Mouse (Mus musculus) limb, embryonic 15.5 days (tissue): ENCODE results near the gene Pcbp1. TPM values are rescaled to one million over a fixed set of nuclear protein-coding genes. Genes with fewer than 3 reads are reported as not detected.
A peak's percentile ranks its signal among the peaks of the same experiment; 100 is the strongest.
"Not testable (repeated sequence)": the region's sequence is repeated elsewhere in the genome, so short reads cannot be mapped to it uniquely, and the experiment has no call there.

Source experiments
- ATAC-seq: fragments of 200-750 bp; cut with Nextera tagmentation; 2 replicates; pipeline ENCODE4 v1.8.0; 2017; ENCODE audit warnings: low read depth, moderate TSS enrichment; ENCODE audit not compliant: insufficient number of reproducible peaks, low FRiP score, low TSS enrichment
- H3K27ac ChIP-seq: fragments of 300-500 bp; sonication (generic); 2 replicates; pipeline ENCODE4 v1.5.1; 2015; ENCODE audit warnings: moderate library complexity, mild to moderate bottlenecking, inconsistent platforms
- H3K27me3 ChIP-seq: fragments of 300-500 bp; sonication (generic); 2 replicates; pipeline ENCODE4 v1.6.1; 2015; ENCODE audit warnings: inconsistent platforms
- H3K36me3 ChIP-seq: fragments of 300-500 bp; sonication (generic); 2 replicates; pipeline ENCODE4 v1.6.1; 2015; ENCODE audit warnings: inconsistent platforms
- H3K4me1 ChIP-seq: fragments of 300-500 bp; sonication (generic); 2 replicates; pipeline ENCODE4 v1.6.1; 2015; ENCODE audit warnings: inconsistent platforms
- H3K4me2 ChIP-seq: fragments of 300-500 bp; sonication (generic); 2 replicates; pipeline ENCODE4 v1.6.1; 2015; ENCODE audit warnings: mild to moderate bottlenecking, inconsistent platforms
- H3K4me3 ChIP-seq: fragments of 300-500 bp; sonication (generic); 2 replicates; pipeline ENCODE4 v1.5.1; 2015; ENCODE audit warnings: mild to moderate bottlenecking, inconsistent platforms
- H3K9ac ChIP-seq: fragments of 300-500 bp; sonication (generic); 2 replicates; pipeline ENCODE4 v1.6.1; 2015; ENCODE audit warnings: inconsistent platforms
- H3K9me3 ChIP-seq: fragments of 300-500 bp; sonication (generic); 2 replicates; pipeline ENCODE4 v1.6.1; 2016; ENCODE audit warnings: inconsistent platforms
- WGBS: fragments of 180-500 bp; shearing (Covaris S2); methylation state at CpG from one replicate; pipeline ENCODE4 v1.1.7; 2015; 5-methylcytosine and 5-hydroxymethylcytosine counted together
- polyA plus RNA-seq: library from polyadenylated mRNA; unstranded; fragments of >200 nt; fragmentation: Nextera tagmentation; extraction: Ambion mirVana; gene quantifications from 2 replicates; pipeline ENCODE4 v1.2.1, GENCODE M21; 2015

The Pcbp1 gene
- polyA plus RNA-seq, 1 experiment from 2014 or later, result 462 TPM

- no peaks in the 10 kb centered on the region for H3K27me3 ChIP-seq
- H3K27ac ChIP-seq, result no peak overlapping the region
- H3K9ac ChIP-seq, result no peak overlapping the region
- H3K36me3 ChIP-seq, result no peaks in the 10 kb centered on the region
- 70% methylated on average over 5 of the region's 5 CpGs for WGBS
- no peak overlapping the region for H3K4me3 ChIP-seq
- H3K4me1 ChIP-seq, result peaks cover 29% of the 10 kb centered on the region; the same call in 1 of the 2 replicates
- H3K9me3 ChIP-seq, result no peaks in the 10 kb centered on the region
- no peak overlapping the region for H3K4me2 ChIP-seq
- no peak for ATAC-seq
Measured at GRCm38 (mm10) chr6:86499571-86500109, 26.5 kb downstream of the Pcbp1 start.

- no peaks in the 10 kb centered on the region for H3K9me3 ChIP-seq
- peaks cover 34% of the 10 kb centered on the region; the same call in 1 of the 2 replicates for H3K4me1 ChIP-seq
- peak overlapping the region; percentile 43 for H3K4me2 ChIP-seq
- H3K9ac ChIP-seq, result no peak overlapping the region
- ATAC-seq, result no peak
- H3K4me3 ChIP-seq, result peak overlapping the region; percentile 31
- H3K27me3 ChIP-seq, result no peaks in the 10 kb centered on the region
- H3K36me3 ChIP-seq, result no peaks in the 10 kb centered on the region
- peak overlapping the region; percentile 74; the same call in 1 of the 2 replicates for H3K27ac ChIP-seq
- 66% methylated on average over 11 of the region's 11 CpGs for WGBS
Measured at GRCm38 (mm10) chr6:86497942-86498732, 28.0 kb downstream of the Pcbp1 start.

GRCm38 (mm10) chr6:86497071-86497815 is 28.9 kb downstream of the Pcbp1 start:
- Histone ChIP-seq H3K9me3 (no peaks in the 10 kb centered on the region), H3K27ac (peak overlapping the region; percentile 74), H3K4me1 (peaks cover 34% of the 10 kb centered on the region; the same call in 1 of the 2 replicates), H3K4me3 (peak overlapping the region; percentile 31), H3K36me3 (no peaks in the 10 kb centered on the region), H3K4me2 (peak overlapping the region; percentile 43), H3K9ac (no peak overlapping the region), H3K27me3 (no peaks in the 10 kb centered on the region)
- ATAC-seq, result no peak; the same call in 1 of the 2 replicates
- WGBS, result 17% methylated on average over 13 of the region's 13 CpGs

- WGBS, result 61% methylated on average over 5 of the region's 5 CpGs
- Histone ChIP-seq H3K9ac (no peak overlapping the region), H3K4me3 (no peak overlapping the region), H3K9me3 (no peaks in the 10 kb centered on the region), H3K4me1 (peaks cover 34% of the 10 kb centered on the region; the same call in 1 of the 2 replicates), H3K4me2 (no peak overlapping the region), H3K27ac (peak overlapping the region; percentile 74), H3K36me3 (no peaks in the 10 kb centered on the region), H3K27me3 (no peaks in the 10 kb centered on the region)
- ATAC-seq, result no peak
Measured at GRCm38 (mm10) chr6:86496585-86496984, 29.5 kb downstream of the Pcbp1 start.

GRCm38 (mm10) chr6:86496127-86496526 is 30.0 kb downstream of the Pcbp1 start:
- no peak for ATAC-seq
- Histone ChIP-seq H3K27me3 (no peaks in the 10 kb centered on the region), H3K9me3 (no peaks in the 10 kb centered on the region), H3K4me3 (no peak overlapping the region), H3K27ac (peak overlapping the region; percentile 74; the same call in 1 of the 2 replicates), H3K36me3 (no peaks in the 10 kb centered on the region), H3K4me1 (peaks cover 34% of the 10 kb centered on the region; the same call in 1 of the 2 replicates), H3K9ac (no peak overlapping the region), H3K4me2 (no peak overlapping the region)
- WGBS, result 54% methylated on average over 8 of the region's 8 CpGs

- Histone ChIP-seq H3K9me3 (no peaks in the 10 kb centered on the region), H3K27ac (peak overlapping the region; percentile 43; the same call in 1 of the 2 replicates), H3K27me3 (no peaks in the 10 kb centered on the region), H3K4me1 (peaks cover 34% of the 10 kb centered on the region; the same call in 1 of the 2 replicates), H3K36me3 (no peaks in the 10 kb centered on the region), H3K9ac (no peak overlapping the region), H3K4me3 (no peak overlapping the region), H3K4me2 (no peak overlapping the region)
- 59% methylated on average over 3 of the region's 3 CpGs for WGBS
- no peak for ATAC-seq
Measured at GRCm38 (mm10) chr6:86495661-86496060, 30.5 kb downstream of the Pcbp1 start.

GRCm38 (mm10) chr6:86494767-86495166 is 31.4 kb downstream of the Pcbp1 start:
- no peaks in the 10 kb centered on the region for H3K9me3 ChIP-seq
- no peak overlapping the region for H3K4me3 ChIP-seq
- no peak for ATAC-seq
- peaks cover 34% of the 10 kb centered on the region; the same call in 1 of the 2 replicates for H3K4me1 ChIP-seq
- no peaks in the 10 kb centered on the region for H3K36me3 ChIP-seq
- H3K9ac ChIP-seq, result no peak overlapping the region
- no peak overlapping the region for H3K4me2 ChIP-seq
- 92% methylated on average over 7 of the region's 7 CpGs for WGBS
- H3K27me3 ChIP-seq, result no peaks in the 10 kb centered on the region
- H3K27ac ChIP-seq, result no peak overlapping the region

GRCm38 (mm10) chr6:86493469-86494263 is 32.5 kb downstream of the Pcbp1 start:
- Histone ChIP-seq H3K4me3 (no peak overlapping the region), H3K9ac (no peak overlapping the region), H3K27me3 (no peaks in the 10 kb centered on the region), H3K4me2 (no peak overlapping the region), H3K36me3 (no peaks in the 10 kb centered on the region), H3K4me1 (peaks cover 34% of the 10 kb centered on the region; the same call in 1 of the 2 replicates), H3K9me3 (no peaks in the 10 kb centered on the region), H3K27ac (no peak overlapping the region; the same call in 1 of the 2 replicates)
- WGBS, result 49% methylated on average over 13 of the region's 13 CpGs
- no peak for ATAC-seq

- not testable (repeated sequence) for H3K4me2 ChIP-seq, H3K4me3 ChIP-seq, H3K27me3 ChIP-seq, H3K36me3 ChIP-seq, ATAC-seq, H3K9me3 ChIP-seq, H3K27ac ChIP-seq, H3K9ac ChIP-seq
- H3K4me1 ChIP-seq, result peaks cover 24% of the 10 kb centered on the region
- 92% methylated on average over 8 of the region's 8 CpGs for WGBS
Measured at GRCm38 (mm10) chr6:86490413-86490812, 35.7 kb downstream of the Pcbp1 start.

GRCm38 (mm10) chr6:86489945-86490344 is 36.2 kb downstream of the Pcbp1 start:
- Histone ChIP-seq H3K36me3 (no peaks in the 10 kb centered on the region), H3K27ac (no peak overlapping the region), H3K4me3 (no peak overlapping the region), H3K9me3 (no peaks in the 10 kb centered on the region), H3K27me3 (no peaks in the 10 kb centered on the region), H3K4me1 (peaks cover 21% of the 10 kb centered on the region), H3K4me2 (no peak overlapping the region), H3K9ac (no peak overlapping the region)
- ATAC-seq, result no peak
- 98% methylated on average over 2 of the region's 2 CpGs for WGBS

- no peak for ATAC-seq
- Histone ChIP-seq H3K9ac (no peak overlapping the region), H3K9me3 (no peaks in the 10 kb centered on the region), H3K36me3 (no peaks in the 10 kb centered on the region), H3K27ac (peak overlapping the region; percentile 88), H3K4me1 (peaks cover 16% of the 10 kb centered on the region), H3K27me3 (no peaks in the 10 kb centered on the region), H3K4me2 (no peak overlapping the region), H3K4me3 (no peak overlapping the region)
- WGBS, result 47% methylated on average over 3 of the region's 3 CpGs
Measured at GRCm38 (mm10) chr6:86488149-86488485, 38.0 kb downstream of the Pcbp1 start.
